In genomic region chr13:113661826-113662271, GRCm38 (mm10) we compare ENCODE assay signal across 13 mouse cellular contexts. TPM values are rescaled to one million over a fixed set of nuclear protein-coding genes. Genes with fewer than 3 reads are reported as not detected.
DNase-seq lines count a peak whose midpoint lies in the region; ATAC-seq and TF ChIP-seq lines count a peak whose summit lies in the region.
"Had no signal": no experiment of that assay in that cellular context is flagged by ENCODE, and none has a peak within 500 bp of the region (broad histone marks: within the 10 kb centered on the region; RNA-seq: fewer than 3 reads in every experiment).

No protein-coding gene starts in this region.

- peak; percentile 41 for ATAC-seq in heart, embryonic 16.5 days (replicated peaks; ENCODE audit: extremely low read depth, insufficient read depth, low FRiP score)
- ATAC-seq in hindbrain, embryonic 11.5 days (ENCODE audit: low FRiP score) = no peak
- ATAC-seq: intestine, embryonic 16.5 days had no signal

- no peaks in the 10 kb centered on the region for H3K79me2 ChIP-seq in CH12.LX (replicated peaks; ENCODE audit: control insufficient read depth, extremely low read depth, insufficient read depth, poor library complexity, severe bottlenecking)

- no peak for TF ChIP-seq POLR2A in CH12.LX (IDR thresholded peaks at IDR 0.05; ENCODE audit: low read depth, low read length)

- no peaks in the 10 kb centered on the region for H3K9me3 ChIP-seq in CH12.LX (replicated peaks; ENCODE audit: low read length)
- no peaks in the 10 kb centered on the region for H3K9me3 ChIP-seq in heart, embryonic 16.5 days (replicated peaks; ENCODE audit: control insufficient read depth, low read length)
- no peaks in the 10 kb centered on the region for H3K9me3 ChIP-seq in hindbrain, embryonic 11.5 days (ENCODE audit: control insufficient read depth, low read length)
- H3K9me3 ChIP-seq: forebrain, embryonic 10.5 days; liver, embryonic 13.5 days had no signal

- peaks cover 0 to 10% of the 10 kb centered on the region in 2 experiments; a peak in 2 of 4 replicates for H3K4me1 ChIP-seq in CH12.LX (ENCODE audit: control insufficient read depth in 1 of 2, insufficient read depth in 2 of 2)
- peaks cover 15% of the 10 kb centered on the region for H3K4me1 ChIP-seq in heart, embryonic 16.5 days (ENCODE audit: control insufficient read depth, insufficient read depth, low read length)
- no peaks in the 10 kb centered on the region for H3K4me1 ChIP-seq in hindbrain, embryonic 11.5 days (replicated peaks; ENCODE audit: control insufficient read depth, insufficient read depth, low read length)
- H3K4me1 ChIP-seq: liver, embryonic 13.5 days had no signal

- H3K4me2 ChIP-seq in CH12.LX (ENCODE audit: insufficient read depth, low read depth, poor library complexity, severe bottlenecking) = peak overlapping the region; percentile 81
- peak overlapping the region; percentile 80 for H3K4me2 ChIP-seq in heart, embryonic 16.5 days (ENCODE audit: low read depth, low read length)
- H3K4me2 ChIP-seq in hindbrain, embryonic 11.5 days (replicated peaks; ENCODE audit: low read depth, low read length) = no peak overlapping the region
- H3K4me2 ChIP-seq: liver, embryonic 13.5 days had no signal

- in situ Hi-C loops in CH12.LX (cut with MboI; ENCODE audit: low pct_ligation_motif_present, low pct_unique_long_range_greater_than_20kb, low sequenced_read_pairs) = no loop called here

- intact Hi-C loops in heart, postnatal 25 days (cut with DNase I) = loop anchor here (10.0 kb wide), 1 partner anchor 617 kb away; the partner anchor contains the start of gene Gpx8
- intact Hi-C loops in gastrocnemius, postnatal 14 days (cut with DNase I; ENCODE audit: low total_unique reads) = no loop called here

- no peaks in the 10 kb centered on the region for H3K36me3 ChIP-seq in CH12.LX (replicated peaks in 1 of 2; ENCODE audit: control insufficient read depth in 1 of 2, insufficient read depth in 1 of 2, low read length in 1 of 2)
- H3K36me3 ChIP-seq in heart, embryonic 16.5 days (ENCODE audit: control insufficient read depth, insufficient read depth) = no peaks in the 10 kb centered on the region
- H3K36me3 ChIP-seq in hindbrain, embryonic 11.5 days (ENCODE audit: control insufficient read depth, insufficient read depth, low read length) = no peaks in the 10 kb centered on the region
- H3K36me3 ChIP-seq: forebrain, embryonic 10.5 days; liver, embryonic 13.5 days had no signal

- peak; percentile 90 for DNase-seq in heart, adult 11 months
- DNase-seq in heart, postnatal 25 days (ENCODE audit: low spot score) = no peak
- peak; percentile 49 for DNase-seq in CH12.LX (ENCODE audit: extremely low read depth)
- peak; percentile 31 for DNase-seq in gastrocnemius, postnatal 14 days
- no peak for DNase-seq in hindbrain, embryonic 11.5 days (ENCODE audit: low spot score)
- no peak for DNase-seq in spleen, postnatal 10 days (ENCODE audit: low spot score in 2 of 2)
- no peak for DNase-seq in kidney, adult 8-10 months
- DNase-seq: B cell, adult 2 months; liver, embryonic 13.5 days had no signal

- no peak for TF ChIP-seq RAD21 in CH12.LX (IDR thresholded peaks at IDR 0.05; ENCODE audit: low read depth, low read length)

- H3K27ac ChIP-seq in CH12.LX (ENCODE audit: insufficient read depth, low read depth) = no peak overlapping the region
- peak overlapping the region; percentile 94 for H3K27ac ChIP-seq in heart, embryonic 16.5 days (ENCODE audit: low read length)
- H3K27ac ChIP-seq in hindbrain, embryonic 11.5 days (ENCODE audit: low read depth, low read length) = no peak overlapping the region
- H3K27ac ChIP-seq: forebrain, embryonic 10.5 days; liver, embryonic 13.5 days had no signal

- 26% methylated on average over 7 of the region's 7 CpGs for WGBS in heart, embryonic 16.5 days
- 75% methylated on average over 7 of the region's 7 CpGs for WGBS in hindbrain, embryonic 11.5 days

- TF ChIP-seq CTCF in CH12.LX (conservative IDR thresholded peaks at IDR 0.05 in 1 of 2, IDR thresholded peaks at IDR 0.05 in 1 of 2; ENCODE audit: low read depth in 2 of 2, low read length in 2 of 2) = no peak

- H3K9ac ChIP-seq in CH12.LX (ENCODE audit: insufficient read depth, low read depth) = peak overlapping the region; percentile 1; the same call in 1 of the 2 replicates
- peak overlapping the region; percentile 74 for H3K9ac ChIP-seq in heart, embryonic 16.5 days (ENCODE audit: low read length)
- H3K9ac ChIP-seq in hindbrain, embryonic 11.5 days (ENCODE audit: low read depth, low read length) = no peak overlapping the region
- H3K9ac ChIP-seq: liver, embryonic 13.5 days had no signal

- TF ChIP-seq EP300 in CH12.LX (IDR thresholded peaks at IDR 0.05; ENCODE audit: low read length) = peak; percentile 41; the same call in 1 of the 2 replicates

- no peaks in the 10 kb centered on the region for H3K27me3 ChIP-seq in CH12.LX (replicated peaks)
- H3K27me3 ChIP-seq in heart, embryonic 16.5 days (ENCODE audit: control insufficient read depth, insufficient read depth, low read length) = no peaks in the 10 kb centered on the region
- no peaks in the 10 kb centered on the region for H3K27me3 ChIP-seq in hindbrain, embryonic 11.5 days (ENCODE audit: control insufficient read depth, insufficient read depth, low read length)
- H3K27me3 ChIP-seq: liver, embryonic 13.5 days had no signal

- H3K4me3 ChIP-seq in CH12.LX (replicated peaks in 1 of 3; ENCODE audit: low read depth in 2 of 3, low read length in 2 of 3, poor library complexity in 1 of 3) = no peak overlapping the region
- H3K4me3 ChIP-seq in heart, embryonic 16.5 days (ENCODE audit: low read length) = peak overlapping the region; percentile 58
- no peak overlapping the region for H3K4me3 ChIP-seq in hindbrain, embryonic 11.5 days (ENCODE audit: low read depth, low read length)
- H3K4me3 ChIP-seq: forebrain, embryonic 10.5 days; liver, embryonic 13.5 days had no signal

- dilution Hi-C loops in CH12.LX (cut with MboI; ENCODE audit: extremely low pct_ligation_motif_present, extremely low pct_unique_long_range_greater_than_20kb, low sequenced_read_pairs) = no loop called here

TF ChIP-seq in CH12.LX, 34 proteins besides CTCF, POLR2A, EP300 and RAD21:
- TF ChIP-seq MEF2A (IDR thresholded peaks at IDR 0.05; ENCODE audit: borderline replicate concordance, low read depth, low read length) = peak; percentile 87
- TF ChIP-seq BHLHE40 (IDR thresholded peaks at IDR 0.05; ENCODE audit: low read depth, low read length) = peak; percentile 73
- 0 out of 2 replicates have a peak, but pooled peaks have one; percentile 15 for TF ChIP-seq MAFK (IDR thresholded peaks at IDR 0.05; ENCODE audit: insufficient replicate concordance, low read length)
- 0 out of 2 replicates have a peak, but pooled peaks have one; percentile 38 for TF ChIP-seq MYC (IDR thresholded peaks at IDR 0.05; ENCODE audit: low read depth, low read length)
- TF ChIP-seq SIN3A (IDR thresholded peaks at IDR 0.05; ENCODE audit: low read length) = peak; percentile 51; the same call in 1 of the 2 replicates
- no peak for TF ChIP-seq USF1 (IDR thresholded peaks at IDR 0.05; ENCODE audit: low read depth, low read length)
- no peak for TF ChIP-seq KAT2A (IDR thresholded peaks at IDR 0.05; ENCODE audit: insufficient replicate concordance, low read length)
- TF ChIP-seq MXI1 (IDR thresholded peaks at IDR 0.05; ENCODE audit: low read depth, low read length) = 0 out of 2 replicates have a peak, but pooled peaks have one; percentile 40
- 0 out of 2 replicates have a peak, but pooled peaks have one; percentile 30 for TF ChIP-seq MAZ (IDR thresholded peaks at IDR 0.05; ENCODE audit: low read depth, low read length)
- peak; percentile 20; the same call in 1 of the 2 replicates for TF ChIP-seq IRF4 (IDR thresholded peaks at IDR 0.05; ENCODE audit: low read depth, low read length)
- no peak for TF ChIP-seq RCOR1 (conservative IDR thresholded peaks at IDR 0.05; ENCODE audit: low read depth, low read length)
- TF ChIP-seq E2F4 (IDR thresholded peaks at IDR 0.05; ENCODE audit: insufficient replicate concordance, low read depth, low read length) = no peak
- 0 out of 2 replicates have a peak, but pooled peaks have one; percentile 18 for TF ChIP-seq TCF12 (IDR thresholded peaks at IDR 0.05; ENCODE audit: low read depth, low read length)
- TF ChIP-seq JUND (conservative IDR thresholded peaks at IDR 0.05; ENCODE audit: low read depth, low read length) = no peak
- no peak; the same call in 1 of the 2 replicates for TF ChIP-seq HCFC1 (IDR thresholded peaks at IDR 0.05; ENCODE audit: low read depth, low read length)
- TF ChIP-seq CHD2 (IDR thresholded peaks at IDR 0.05; ENCODE audit: low read length) = no peak
- TF ChIP-seq ETS1 (conservative IDR thresholded peaks at IDR 0.05; ENCODE audit: low read depth, low read length) = peak; percentile 55; the same call in 1 of the 2 replicates
- no peak for TF ChIP-seq ZKSCAN1 (IDR thresholded peaks at IDR 0.05; ENCODE audit: borderline replicate concordance, low read depth, low read length)
- TF ChIP-seq NELFE (IDR thresholded peaks at IDR 0.05; ENCODE audit: low read depth, low read length) = no peak
- peak; percentile 52; the same call in 1 of the 2 replicates for TF ChIP-seq MAX (IDR thresholded peaks at IDR 0.05; ENCODE audit: low read length)
- TF ChIP-seq JUN (IDR thresholded peaks at IDR 0.05; ENCODE audit: insufficient read depth, low read depth, low read length) = peak; percentile 23; the same call in 1 of the 2 replicates
- TF ChIP-seq TBP (conservative IDR thresholded peaks at IDR 0.05; ENCODE audit: low read depth, low read length) = no peak
- peak; percentile 37; the same call in 1 of the 2 replicates for TF ChIP-seq ELF1 (IDR thresholded peaks at IDR 0.05; ENCODE audit: low read depth, low read length)

RNA-seq across cellular contexts. Expression of gene Hspb3, which starts 1.6 kb away (rescaled TPM):
- 10 to 100 TPM; 18.4 to 22.7 TPM for total RNA-seq in heart, postnatal 25 days (2021)
- not detected in 2 replicates for total RNA-seq in CH12.LX (2012; rRNA removed)
- total RNA-seq in CH12.LX (2014; rRNA removed) = not detected in 2 replicates
- not detected in 2 replicates for polyA plus RNA-seq in CH12.LX (2012; ENCODE audit: insufficient read length, low read depth)
- 10 to 100 TPM; 58.1 to 83.0 TPM for total RNA-seq in gastrocnemius, postnatal 14 days (2021)
- 44.6 and 49.1 TPM in 2 replicates for polyA plus RNA-seq in heart, embryonic 16.5 days (2015; fragmentation: Nextera tagmentation; extraction: Ambion mirVana)
- polyA plus RNA-seq in hindbrain, embryonic 11.5 days (2014; fragmentation: Nextera tagmentation; extraction: Ambion mirVana) = not detected in 2 replicates
- total RNA-seq: adrenal gland, adult 18-20 months had no signal
- polyA plus RNA-seq: forebrain, embryonic 10.5 days; intestine, embryonic 16.5 days had no signal

RNA-seq across cellular contexts. Expression of gene Snx18, which starts 43.5 kb away (rescaled TPM):
- 10 to 100 TPM; 22.6 to 23.6 TPM for total RNA-seq in heart, postnatal 25 days (2021)
- total RNA-seq in CH12.LX (2012; rRNA removed) (9.1 and 9.5 TPM in 2 replicates), CH12.LX (2014; rRNA removed) (11.6 and 12.6 TPM in 2 replicates)
- 6.4 and 7.0 TPM in 2 replicates for polyA plus RNA-seq in CH12.LX (2012; ENCODE audit: insufficient read length, low read depth)
- 10 to 100 TPM; 14.1 to 18.5 TPM for total RNA-seq in gastrocnemius, postnatal 14 days (2021)
- polyA plus RNA-seq in heart, embryonic 16.5 days (2015; fragmentation: Nextera tagmentation; extraction: Ambion mirVana) = 10.7 and 11.8 TPM in 2 replicates
- polyA plus RNA-seq in hindbrain, embryonic 11.5 days (2014; fragmentation: Nextera tagmentation; extraction: Ambion mirVana) = 22.0 and 25.8 TPM in 2 replicates

Comparison
In these comparisons a context has a peak if more than half of its experiments do, and no peak if none do; other contexts are left out.
1. DNase-seq: peak in heart, adult 11 months (single experiment), CH12.LX (single experiment) and gastrocnemius, postnatal 14 days (single experiment); none in heart, postnatal 25 days (single experiment), hindbrain, embryonic 11.5 days (single experiment), spleen, postnatal 10 days (0 of 2) and kidney, adult 8-10 months (0 of 2).
2. RNA of gene Hspb3, which starts 1.6 kb away (total RNA-seq): 58.1 to 83.0 TPM in gastrocnemius, postnatal 14 days and 18.4 to 22.7 TPM in heart, postnatal 25 days; not detected in CH12.LX; every median in the first group is over 10 times any median in the second.